Mouse (Mus musculus): ENCODE results near the gene Supt4a.

The Supt4a gene

DNA sequence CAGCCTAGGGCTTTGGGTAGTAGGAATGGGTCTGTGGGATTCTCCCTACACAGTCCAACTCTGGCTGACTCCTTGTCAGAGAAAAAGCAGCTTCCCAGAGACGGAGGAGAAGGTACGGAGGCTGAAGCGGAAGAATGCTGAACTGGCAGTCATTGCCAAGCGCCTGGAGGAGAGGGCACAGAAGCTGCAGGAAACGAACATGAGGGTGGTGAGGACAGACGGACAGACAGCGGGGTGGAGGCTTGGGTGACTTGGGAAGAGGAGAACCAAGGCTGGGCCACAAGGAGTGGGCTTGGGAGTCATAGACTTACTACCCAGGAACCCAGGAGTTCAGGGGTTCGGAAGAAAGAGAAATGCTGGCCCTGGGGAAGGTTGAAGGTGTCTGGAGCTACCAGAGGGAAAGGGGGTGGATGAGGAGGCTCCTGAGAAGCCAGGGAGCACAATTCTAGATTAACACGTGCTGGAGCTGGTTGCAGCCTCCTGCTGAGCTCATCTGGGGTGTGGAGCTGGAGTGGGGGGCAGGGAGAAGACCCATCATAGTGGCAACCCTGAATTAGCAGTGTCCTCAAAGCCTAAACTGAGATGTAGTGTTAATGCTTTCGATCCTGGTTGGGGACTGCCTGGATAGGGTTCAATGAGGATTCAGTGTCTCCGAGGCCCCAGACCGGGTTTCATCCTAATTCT is 25.5 kb downstream of the Supt4a start:
- DNase-seq (ENCODE audit: low read depth, low spot score) = peak; percentile 35

DNA sequence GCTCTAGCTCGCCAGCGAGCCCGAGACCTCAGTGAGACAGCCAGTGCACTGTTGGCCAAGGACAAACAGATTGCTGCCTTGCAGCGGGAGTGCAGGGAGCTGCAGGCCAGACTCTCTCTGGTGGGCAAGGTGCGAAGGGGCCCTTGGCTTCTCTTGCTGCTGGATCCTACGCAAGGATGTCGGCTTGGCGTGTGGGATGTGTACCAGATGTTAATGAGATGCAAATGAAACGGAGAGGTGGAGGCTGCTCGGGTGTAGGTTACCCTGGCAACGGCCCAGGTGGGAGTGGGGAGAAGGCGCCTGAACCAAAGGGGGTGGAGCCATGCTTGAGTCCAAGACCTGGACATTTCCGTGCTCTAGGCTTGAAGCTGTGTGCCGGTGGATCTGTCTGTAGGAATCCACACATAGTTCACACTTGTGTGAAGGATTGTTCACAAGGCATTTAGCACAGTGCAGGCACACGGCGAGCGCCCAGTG is 26.2 kb downstream of the Supt4a start:
- DNase-seq (ENCODE audit: low read depth, low spot score) = peak; percentile 62
- no peaks in the 10 kb centered on the region; the same call in 1 of the 2 replicates for H3K27me3 ChIP-seq (ENCODE audit: control insufficient read depth, insufficient read depth, low read length, poor library complexity, severe bottlenecking)
- no peaks in the 10 kb centered on the region for H3K36me3 ChIP-seq (ENCODE audit: control insufficient read depth, insufficient read depth, low read length, poor library complexity, severe bottlenecking)

More for the DNA sequence above, 25.5 kb downstream of the Supt4a start:
- no peaks in the 10 kb centered on the region; the same call in 1 of the 2 replicates for H3K27me3 ChIP-seq (ENCODE audit: control insufficient read depth, insufficient read depth, low read length, poor library complexity, severe bottlenecking)
- H3K36me3 ChIP-seq (ENCODE audit: control insufficient read depth, insufficient read depth, low read length, poor library complexity, severe bottlenecking) = peaks cover 5% of the 10 kb centered on the region; the same call in 1 of the 2 replicates

DNA sequence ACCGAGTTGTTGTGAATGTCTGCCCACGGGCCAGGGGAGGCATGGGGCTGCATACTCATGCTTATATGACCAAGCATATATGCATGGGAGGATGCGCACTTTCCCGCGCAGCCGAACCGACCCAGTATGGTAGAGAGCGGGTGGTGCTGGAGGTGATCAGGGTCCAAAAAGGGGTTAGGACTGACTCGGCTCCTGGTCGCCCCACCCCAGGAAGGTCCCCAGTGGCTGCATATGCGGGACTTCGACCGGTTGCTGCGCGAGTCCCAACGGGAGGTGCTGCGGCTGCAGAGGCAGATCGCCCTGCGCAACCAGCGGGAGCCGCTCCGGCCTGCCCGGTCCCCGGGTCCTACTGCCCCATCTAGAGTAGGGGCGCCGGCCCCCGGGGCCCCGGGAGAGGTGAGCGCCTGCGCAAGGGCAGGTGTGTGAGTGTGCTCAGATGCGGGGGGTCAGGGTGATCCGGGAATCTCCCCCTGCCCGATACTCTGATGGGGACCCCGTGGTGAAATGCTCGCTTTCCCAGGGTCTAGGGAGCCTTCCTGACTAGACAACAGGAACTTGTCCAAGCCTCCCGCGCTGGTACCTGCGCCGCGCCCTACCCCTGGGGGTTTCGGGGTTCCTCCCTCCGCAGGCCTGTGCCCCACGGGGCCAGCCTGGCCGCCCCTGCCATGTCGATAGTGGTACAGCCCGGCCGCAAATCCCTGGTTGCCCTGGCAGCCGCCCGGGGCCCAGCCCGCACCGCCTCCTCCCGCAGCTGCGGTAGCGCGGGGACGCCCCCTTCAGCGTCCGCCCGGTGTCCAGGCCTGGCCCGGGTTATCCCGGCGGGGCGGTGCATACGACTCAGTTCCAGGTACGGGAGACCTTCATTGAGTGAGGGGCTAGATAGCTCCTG is 26.9 kb downstream of the Supt4a start:
- DNase-seq (ENCODE audit: low read depth, low spot score) = peak; percentile 72
- Histone ChIP-seq H3K27me3 (ENCODE audit: control insufficient read depth, insufficient read depth, low read length, poor library complexity, severe bottlenecking) (no peaks in the 10 kb centered on the region; the same call in 1 of the 2 replicates), H3K36me3 (ENCODE audit: control insufficient read depth, insufficient read depth, low read length, poor library complexity, severe bottlenecking) (no peaks in the 10 kb centered on the region)

DNA sequence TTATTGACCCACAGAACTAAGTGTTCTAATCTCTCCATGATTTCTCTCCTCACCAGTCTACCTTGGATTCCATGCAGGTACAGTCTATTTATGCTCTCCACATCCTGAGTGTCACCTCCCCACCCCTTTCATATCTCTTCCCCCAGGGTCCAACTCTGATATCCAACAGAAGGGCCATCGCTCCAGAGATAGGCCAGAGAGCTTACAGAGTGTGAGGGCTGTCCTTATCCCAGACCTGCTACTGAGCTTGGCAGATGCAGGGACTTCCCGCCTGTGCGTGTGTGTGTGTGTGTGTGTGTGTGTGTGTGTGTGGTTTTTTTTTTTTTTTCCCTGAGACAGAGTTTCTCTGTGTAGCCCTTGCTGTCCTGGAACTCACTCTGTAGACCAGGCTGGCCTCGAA is 31.4 kb downstream of the Supt4a start:
- no peaks in the 10 kb centered on the region; the same call in 1 of the 2 replicates for H3K27me3 ChIP-seq (ENCODE audit: control insufficient read depth, insufficient read depth, low read length, poor library complexity, severe bottlenecking)
- DNase-seq (ENCODE audit: low read depth, low spot score) = peak; percentile 17
- H3K36me3 ChIP-seq (ENCODE audit: control insufficient read depth, insufficient read depth, low read length, poor library complexity, severe bottlenecking) = no peaks in the 10 kb centered on the region

DNA sequence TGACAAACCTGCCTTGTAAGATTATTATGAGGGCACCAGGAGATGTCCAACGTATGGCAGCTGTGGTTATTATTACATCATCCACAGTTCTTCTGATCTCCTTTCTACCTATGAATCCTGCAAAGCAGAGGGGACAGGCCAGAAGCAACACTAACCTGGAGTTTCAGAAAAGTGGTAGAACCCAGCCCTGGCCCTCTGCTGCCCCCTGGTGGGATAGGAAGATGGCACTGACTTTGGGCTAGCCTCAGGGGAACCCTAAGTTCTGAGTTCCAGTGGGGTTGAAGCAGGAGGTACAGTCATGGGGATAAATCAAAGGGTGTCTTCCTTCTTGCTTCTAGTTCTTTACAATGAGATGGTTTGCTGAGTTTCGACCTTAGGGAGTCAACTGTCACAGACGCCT is 33.6 kb downstream of the Supt4a start:
- H3K27me3 ChIP-seq (ENCODE audit: control insufficient read depth, insufficient read depth, low read length, poor library complexity, severe bottlenecking) = no peaks in the 10 kb centered on the region
- peak; percentile 90 for DNase-seq (ENCODE audit: low read depth, low spot score)
- no peaks in the 10 kb centered on the region for H3K36me3 ChIP-seq (ENCODE audit: control insufficient read depth, insufficient read depth, low read length, poor library complexity, severe bottlenecking)

DNA sequence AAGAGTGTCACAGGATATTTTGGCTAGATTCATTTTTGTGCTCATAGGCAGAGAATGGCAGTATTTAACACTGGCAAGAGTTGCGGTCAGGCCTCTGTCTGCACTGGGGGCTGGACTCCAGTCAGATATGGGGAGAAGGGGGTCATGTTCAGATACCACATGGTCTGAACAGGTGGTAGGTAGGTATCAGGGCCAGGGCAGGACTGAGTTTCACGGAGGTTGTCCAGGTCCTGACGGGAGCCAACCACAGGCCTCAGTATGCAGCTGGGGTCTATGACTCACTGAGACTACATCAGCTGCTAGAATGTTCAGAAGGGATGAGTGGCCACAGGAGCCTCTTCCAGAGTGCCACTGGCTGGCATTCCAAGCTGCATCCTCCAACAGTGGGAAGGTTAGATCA is 35.0 kb downstream of the Supt4a start:
- Histone ChIP-seq H3K36me3 (ENCODE audit: control insufficient read depth, insufficient read depth, low read length, poor library complexity, severe bottlenecking) (no peaks in the 10 kb centered on the region), H3K27me3 (ENCODE audit: control insufficient read depth, insufficient read depth, low read length, poor library complexity, severe bottlenecking) (no peaks in the 10 kb centered on the region)
- DNase-seq (ENCODE audit: low read depth, low spot score) = peak; percentile 12

DNA sequence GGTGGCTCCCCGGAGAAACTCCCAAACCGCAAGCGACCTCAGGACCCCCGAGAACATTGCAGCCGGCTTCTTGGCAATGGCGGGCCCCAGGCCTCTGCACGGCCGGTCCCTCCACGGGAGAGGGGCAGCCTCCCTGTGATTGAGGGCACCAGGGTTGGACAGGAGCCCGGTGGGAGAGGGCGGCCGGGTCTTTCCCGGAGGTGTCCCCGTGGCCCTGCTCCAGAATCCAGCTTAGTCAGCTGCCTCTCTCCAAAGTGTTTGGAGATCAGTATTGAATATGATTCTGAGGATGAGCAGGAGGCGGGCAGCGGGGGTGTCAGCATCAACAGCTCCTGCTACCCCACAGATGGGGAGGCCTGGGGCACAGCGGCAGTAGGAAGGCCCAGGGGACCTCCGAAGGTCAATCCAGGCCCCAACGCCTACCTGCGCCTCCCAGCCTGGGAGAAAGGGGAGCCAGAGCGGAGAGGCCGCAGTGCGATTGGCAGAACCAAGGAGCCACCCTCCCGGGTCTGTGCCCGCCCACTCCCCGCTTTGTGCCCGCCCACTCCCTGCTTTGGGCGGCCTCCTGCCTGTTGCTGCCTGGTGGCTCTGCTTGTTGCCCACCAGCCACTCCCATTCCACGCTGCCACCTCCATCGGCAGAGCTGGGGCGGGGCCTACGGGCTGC is 40.9 kb downstream of the Supt4a start:
- peak; percentile 27 for DNase-seq (ENCODE audit: low read depth, low spot score)
- no peaks in the 10 kb centered on the region for H3K36me3 ChIP-seq (ENCODE audit: control insufficient read depth, insufficient read depth, low read length, poor library complexity, severe bottlenecking)

DNA sequence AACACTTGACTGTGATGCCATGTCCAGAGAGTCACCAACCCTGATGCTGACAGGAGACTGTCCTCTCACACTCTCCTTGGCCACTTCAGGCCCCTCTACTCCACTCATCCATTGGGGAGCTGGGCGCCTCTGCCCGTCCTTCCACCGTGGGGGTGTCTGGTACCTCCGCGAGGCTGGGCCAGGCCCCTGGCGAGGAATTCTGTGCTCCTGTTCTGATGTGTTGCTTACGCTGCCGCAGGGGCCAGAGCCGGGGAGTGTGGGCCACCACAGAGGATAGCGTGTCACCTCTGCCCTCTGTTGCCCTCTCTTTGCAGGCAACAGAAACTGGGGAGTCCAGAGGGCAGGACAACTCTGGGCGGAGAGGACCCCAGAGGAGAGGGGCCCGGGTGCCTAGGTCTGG is 41.6 kb downstream of the Supt4a start:
- H3K27me3 ChIP-seq (ENCODE audit: control insufficient read depth, insufficient read depth, low read length, poor library complexity, severe bottlenecking) = no peaks in the 10 kb centered on the region
- peak; percentile 11 for DNase-seq (ENCODE audit: low read depth, low spot score)
- no peaks in the 10 kb centered on the region for H3K36me3 ChIP-seq (ENCODE audit: control insufficient read depth, insufficient read depth, low read length, poor library complexity, severe bottlenecking)

More for the DNA sequence above, 40.9 kb downstream of the Supt4a start:
- no peaks in the 10 kb centered on the region for H3K27me3 ChIP-seq (ENCODE audit: control insufficient read depth, insufficient read depth, low read length, poor library complexity, severe bottlenecking)

DNA sequence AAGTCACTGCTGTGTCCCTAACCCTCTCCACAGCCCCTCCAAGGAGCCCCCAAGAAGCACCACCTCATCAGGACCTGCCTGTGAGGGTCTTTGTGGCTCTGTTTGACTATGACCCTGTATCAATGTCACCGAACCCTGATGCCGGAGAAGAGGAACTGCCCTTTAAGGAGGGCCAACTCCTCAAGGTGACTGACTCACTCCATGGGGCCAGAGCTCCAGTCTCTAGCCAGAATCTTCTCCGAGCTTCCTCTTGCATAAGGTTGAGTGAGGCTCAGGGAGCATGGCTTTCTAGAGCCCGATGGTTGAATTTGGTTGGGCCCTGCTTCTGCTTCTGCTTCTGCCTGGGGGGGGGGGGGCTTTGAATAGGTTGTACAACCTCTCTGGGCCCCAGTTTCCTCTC is 42.0 kb downstream of the Supt4a start:
- peak; percentile 11 for DNase-seq (ENCODE audit: low read depth, low spot score)
- no peaks in the 10 kb centered on the region for H3K36me3 ChIP-seq (ENCODE audit: control insufficient read depth, insufficient read depth, low read length, poor library complexity, severe bottlenecking)

DNA sequence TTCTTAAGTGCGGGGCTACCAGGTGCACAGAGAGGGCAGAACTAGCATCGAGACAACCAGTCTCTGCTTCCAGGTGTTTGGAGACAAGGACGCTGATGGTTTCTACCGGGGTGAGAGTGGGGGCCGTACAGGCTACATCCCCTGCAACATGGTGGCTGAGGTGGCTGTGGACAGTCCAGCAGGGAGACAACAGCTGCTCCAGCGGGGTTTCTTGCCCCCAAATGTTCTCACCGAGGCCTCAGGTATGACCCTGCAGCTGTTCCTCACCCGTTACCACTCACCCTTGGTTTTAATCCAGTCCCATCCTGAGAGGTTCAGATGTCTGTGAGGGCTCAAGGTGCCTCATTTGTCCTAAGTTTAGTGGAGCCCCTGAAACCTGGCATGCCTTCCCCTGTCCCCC is 42.8 kb downstream of the Supt4a start:
- Histone ChIP-seq H3K36me3 (ENCODE audit: control insufficient read depth, insufficient read depth, low read length, poor library complexity, severe bottlenecking) (no peaks in the 10 kb centered on the region), H3K27me3 (ENCODE audit: control insufficient read depth, insufficient read depth, low read length, poor library complexity, severe bottlenecking) (no peaks in the 10 kb centered on the region)
- peak; percentile 12 for DNase-seq (ENCODE audit: low read depth, low spot score)

More for the DNA sequence above, 42.0 kb downstream of the Supt4a start:
- H3K27me3 ChIP-seq (ENCODE audit: control insufficient read depth, insufficient read depth, low read length, poor library complexity, severe bottlenecking) = no peaks in the 10 kb centered on the region

DNA sequence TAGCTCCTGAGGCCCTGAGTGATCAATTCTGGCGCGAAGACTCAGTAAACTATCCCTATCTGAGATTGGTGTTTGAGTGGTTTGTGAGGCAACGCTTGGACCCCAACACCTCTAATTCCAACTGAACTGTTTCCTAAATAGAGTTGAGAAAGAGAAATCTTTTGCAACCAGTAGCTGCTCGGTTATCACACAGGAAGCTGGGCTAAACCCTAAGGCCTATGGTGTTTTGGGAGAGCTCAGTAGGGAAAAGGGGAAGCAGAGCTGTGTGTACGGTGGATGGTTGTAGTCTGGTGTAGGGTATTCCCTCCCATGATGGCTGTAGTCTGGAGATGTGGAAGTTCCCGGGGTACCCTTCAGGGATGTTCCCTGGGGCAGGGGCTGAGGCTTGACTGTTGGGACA is 52.7 kb downstream of the Supt4a start:
- H3K36me3 ChIP-seq (ENCODE audit: control insufficient read depth, insufficient read depth, low read length, poor library complexity, severe bottlenecking) = no peaks in the 10 kb centered on the region
- no peak for DNase-seq (ENCODE audit: low read depth, low spot score)
- no peaks in the 10 kb centered on the region for H3K27me3 ChIP-seq (ENCODE audit: control insufficient read depth, insufficient read depth, low read length, poor library complexity, severe bottlenecking)
